Mouse (Mus musculus) stomach, embryonic 15.5 days (tissue): ENCODE measurements at regions not wholly inside any gene's neighbourhood (a gene's known extent, or its start where the extent isn't known, plus 50 kb on each side); places are given as distances from the start of the nearest gene placed in this dataset.
A peak's percentile ranks its signal among the peaks of the same experiment; 100 is the strongest.

Experiments used
- ATAC-seq: fragments of 200-750 bp; cut with Nextera tagmentation; 2 replicates; pipeline ENCODE4 v1.8.0; 2017; ENCODE audit warnings: low read depth, moderate number of reproducible peaks, moderate TSS enrichment; ENCODE audit not compliant: insufficient read depth, low FRiP score
- H3K27ac ChIP-seq: fragments of 300-500 bp; sonication (generic); 2 replicates; pipeline ENCODE4 v1.5.1; 2015; ENCODE audit warnings: mild to moderate bottlenecking, inconsistent platforms
- H3K27me3 ChIP-seq: fragments of 300-500 bp; sonication (generic); replicated peaks from 2 replicates; pipeline ENCODE4 v1.6.1; 2015; ENCODE audit warnings: inconsistent platforms
- H3K36me3 ChIP-seq: fragments of 300-500 bp; sonication (generic); 2 replicates; pipeline ENCODE4 v1.6.1; 2015; ENCODE audit warnings: inconsistent platforms
- H3K4me1 ChIP-seq: fragments of 300-500 bp; sonication (generic); 2 replicates; pipeline ENCODE4 v1.6.1; 2015; ENCODE audit warnings: inconsistent platforms
- H3K4me2 ChIP-seq: fragments of 300-500 bp; sonication (generic); 2 replicates; pipeline ENCODE4 v1.6.1; 2015; ENCODE audit warnings: mild to moderate bottlenecking, inconsistent platforms
- H3K4me3 ChIP-seq: fragments of 300-500 bp; sonication (generic); replicated peaks from 2 replicates; pipeline ENCODE4 v1.5.1; 2015; ENCODE audit warnings: inconsistent platforms
- H3K9ac ChIP-seq: fragments of 300-500 bp; sonication (generic); 2 replicates; pipeline ENCODE4 v1.6.1; 2015; ENCODE audit warnings: inconsistent platforms
- H3K9me3 ChIP-seq: fragments of 300-500 bp; sonication (generic); 2 replicates; pipeline ENCODE4 v1.6.1; 2016; ENCODE audit warnings: inconsistent platforms
- WGBS: fragments of 180-500 bp; shearing (Covaris S2); methylation state at CpG from one replicate; pipeline ENCODE4 v1.1.7; 2015; 5-methylcytosine and 5-hydroxymethylcytosine counted together

DNA sequence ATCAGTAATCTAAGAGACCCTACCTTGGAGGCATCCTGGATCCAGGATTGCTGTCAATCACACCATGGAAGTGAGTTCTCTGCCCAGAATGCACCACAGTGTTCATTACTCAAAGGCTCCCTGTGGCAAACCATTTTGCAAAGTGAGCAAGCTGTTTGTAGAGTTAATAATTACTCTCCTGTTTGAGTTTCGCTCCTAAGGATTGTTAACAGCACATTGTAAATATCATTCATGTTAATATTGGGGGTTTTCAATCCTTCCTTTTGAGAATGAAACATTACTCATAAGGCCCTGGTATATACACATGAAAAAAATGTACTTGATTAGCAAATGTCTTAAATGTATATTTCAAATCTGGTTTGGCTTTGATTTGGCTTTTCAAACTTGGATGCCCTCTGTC, 58.1 kb upstream of the Clstn2 start:
- Histone ChIP-seq H3K9me3 (no peaks in the 10 kb centered on the region), H3K27me3 (no peaks in the 10 kb centered on the region), H3K4me1 (no peaks in the 10 kb centered on the region), H3K27ac (no peak overlapping the region), H3K4me3 (no peak overlapping the region), H3K4me2 (no peak overlapping the region), H3K36me3 (no peaks in the 10 kb centered on the region), H3K9ac (no peak overlapping the region)
- peak; percentile 39; the same call in 1 of the 2 replicates for ATAC-seq
- 56% methylated on average over 1 of the region's 1 CpGs for WGBS

DNA sequence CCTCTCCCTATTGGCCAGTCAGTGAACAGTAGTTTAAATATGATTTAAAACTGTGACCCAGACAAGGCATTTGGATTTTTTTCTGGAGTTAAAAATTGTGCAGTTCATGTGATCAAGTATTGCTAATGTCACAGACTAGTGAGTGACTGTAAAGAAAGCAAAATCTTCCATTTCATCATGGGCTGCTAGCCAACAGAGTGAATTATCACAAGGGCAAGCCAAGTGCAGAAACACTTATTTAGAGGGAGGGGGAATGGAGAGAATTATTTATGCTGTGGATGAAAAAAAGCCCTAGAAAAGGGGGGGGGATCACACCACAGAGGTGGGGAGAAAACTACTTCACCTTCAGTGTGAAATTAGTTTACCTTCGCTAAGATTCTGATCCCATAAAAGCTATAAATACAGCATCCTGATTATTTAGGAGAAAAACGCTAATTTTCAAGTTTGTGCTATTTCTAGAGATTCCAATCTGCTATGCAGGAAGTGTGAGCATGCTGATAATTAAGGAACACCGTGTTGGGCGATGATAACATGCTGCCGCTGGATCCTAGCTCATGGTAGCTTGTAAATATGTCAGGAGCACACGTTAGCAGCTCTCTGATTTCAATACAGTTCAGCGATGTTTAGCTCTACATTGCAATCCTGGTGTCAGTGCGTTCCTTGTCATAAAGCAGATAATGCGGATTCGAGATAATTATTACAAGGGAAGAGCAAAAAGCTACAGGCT, 62.2 kb upstream of the Clstn2 start:
- WGBS = 76% methylated on average over 10 of the region's 10 CpGs
- H3K9ac ChIP-seq = no peak overlapping the region
- no peak overlapping the region for H3K27ac ChIP-seq
- H3K4me2 ChIP-seq = no peak overlapping the region
- H3K27me3 ChIP-seq = no peaks in the 10 kb centered on the region
- H3K36me3 ChIP-seq = no peaks in the 10 kb centered on the region
- H3K9me3 ChIP-seq = no peaks in the 10 kb centered on the region
- no peak overlapping the region for H3K4me3 ChIP-seq
- H3K4me1 ChIP-seq = no peaks in the 10 kb centered on the region
- no peak for ATAC-seq

DNA sequence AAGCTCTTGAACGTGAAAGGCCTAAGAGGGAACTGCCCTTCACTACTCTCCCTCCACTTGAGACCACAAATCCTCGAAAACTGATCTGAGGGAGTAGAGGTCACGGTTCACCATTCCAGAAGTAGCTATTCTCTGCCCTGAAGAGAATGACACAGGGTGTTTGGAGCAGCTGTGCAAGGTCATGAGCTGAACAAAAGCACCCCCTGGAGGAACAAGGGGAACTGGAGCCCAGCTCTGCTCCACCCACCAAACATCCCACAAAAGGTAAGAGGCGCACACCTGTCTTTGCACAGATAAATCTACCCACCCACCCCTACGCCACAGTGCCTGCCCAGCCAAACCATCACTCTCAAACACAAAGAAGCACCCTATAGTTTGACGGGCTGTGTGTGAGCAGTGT, 90.4 kb upstream of the Clstn2 start:
- H3K4me1 ChIP-seq = no peaks in the 10 kb centered on the region
- H3K27me3 ChIP-seq = no peaks in the 10 kb centered on the region
- H3K36me3 ChIP-seq = no peaks in the 10 kb centered on the region
- no peak overlapping the region for H3K9ac ChIP-seq
- H3K4me2 ChIP-seq = no peak overlapping the region
- H3K4me3 ChIP-seq = no peak overlapping the region
- H3K9me3 ChIP-seq = no peaks in the 10 kb centered on the region
- WGBS = 54% methylated on average over 6 of the region's 6 CpGs
- ATAC-seq = no peak
- no peak overlapping the region for H3K27ac ChIP-seq

DNA sequence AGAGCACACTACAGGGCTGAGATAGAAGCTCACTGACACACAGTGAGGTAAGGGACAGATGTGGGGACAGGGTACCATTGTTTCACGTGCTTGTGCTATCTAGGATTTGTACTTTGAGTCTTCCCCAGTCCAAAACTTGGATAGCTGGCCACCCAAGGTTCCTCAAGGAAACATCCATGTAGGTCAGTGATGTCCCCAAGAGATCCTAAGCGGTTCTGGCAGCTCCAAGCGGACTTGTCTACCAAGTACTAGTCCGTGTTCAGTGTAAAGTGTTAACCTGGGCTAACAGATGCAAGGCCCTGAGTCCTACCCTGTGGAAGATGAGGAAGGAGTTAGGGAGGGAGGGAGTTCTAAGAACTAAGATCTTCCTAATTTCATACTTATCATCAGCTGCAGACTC, 96.6 kb upstream of the Clstn2 start:
- Histone ChIP-seq H3K9ac (no peak overlapping the region), H3K27me3 (no peaks in the 10 kb centered on the region), H3K4me2 (no peak overlapping the region), H3K4me1 (no peaks in the 10 kb centered on the region), H3K27ac (no peak overlapping the region), H3K9me3 (no peaks in the 10 kb centered on the region), H3K36me3 (no peaks in the 10 kb centered on the region), H3K4me3 (no peak overlapping the region)
- 75% methylated on average over 4 of the region's 4 CpGs for WGBS
- ATAC-seq = no peak

DNA sequence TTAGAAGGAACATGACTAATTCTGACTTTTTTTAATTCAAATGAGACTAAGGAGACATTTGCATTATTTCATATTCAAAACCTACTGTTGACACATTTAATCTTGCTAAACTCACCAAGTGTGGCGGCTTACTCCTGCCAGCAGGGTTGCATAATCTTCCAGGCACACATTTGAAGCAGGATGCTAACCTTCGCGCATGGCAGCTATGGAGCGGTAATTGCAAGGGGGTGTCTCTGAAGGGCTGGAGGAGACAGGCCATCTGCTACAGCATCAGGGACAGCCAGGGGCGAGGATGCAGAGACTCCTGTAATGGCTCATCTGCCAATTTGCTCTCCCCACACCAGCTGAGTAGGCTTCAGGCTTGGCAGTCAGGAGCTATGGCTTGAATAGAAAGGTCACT, 97.9 kb upstream of the Clstn2 start:
- Histone ChIP-seq H3K9me3 (no peaks in the 10 kb centered on the region), H3K9ac (no peak overlapping the region), H3K4me1 (no peaks in the 10 kb centered on the region), H3K4me3 (no peak overlapping the region), H3K36me3 (no peaks in the 10 kb centered on the region), H3K27ac (no peak overlapping the region), H3K4me2 (no peak overlapping the region), H3K27me3 (no peaks in the 10 kb centered on the region)
- no peak for ATAC-seq
- 86% methylated on average over 5 of the region's 5 CpGs for WGBS

DNA sequence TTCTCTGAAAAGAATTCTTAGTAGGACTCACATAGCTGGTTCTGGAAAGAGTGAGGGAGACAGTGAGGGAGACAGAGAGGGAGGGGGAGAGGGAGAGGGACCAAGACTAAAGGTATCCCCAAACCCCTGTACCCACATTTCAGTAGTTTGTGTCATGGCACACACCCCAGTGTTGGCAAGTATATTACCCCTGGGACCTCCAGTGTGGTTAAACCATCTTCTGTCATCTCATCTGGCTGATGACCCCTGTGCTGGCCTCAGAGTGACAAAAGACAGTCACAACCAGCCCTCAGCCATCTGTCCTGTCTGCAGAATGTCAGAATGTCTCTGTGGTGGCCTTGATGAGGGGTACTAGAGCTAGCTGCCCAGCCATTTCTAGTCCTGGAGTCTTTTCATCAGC, 107.6 kb upstream of the Clstn2 start:
- no peak for ATAC-seq
- no peaks in the 10 kb centered on the region for H3K4me1 ChIP-seq
- H3K9me3 ChIP-seq = no peaks in the 10 kb centered on the region
- no peak overlapping the region for H3K9ac ChIP-seq
- H3K4me3 ChIP-seq = no peak overlapping the region
- no peak overlapping the region for H3K4me2 ChIP-seq
- no peak overlapping the region for H3K27ac ChIP-seq
- H3K36me3 ChIP-seq = no peaks in the 10 kb centered on the region
- no peaks in the 10 kb centered on the region for H3K27me3 ChIP-seq

DNA sequence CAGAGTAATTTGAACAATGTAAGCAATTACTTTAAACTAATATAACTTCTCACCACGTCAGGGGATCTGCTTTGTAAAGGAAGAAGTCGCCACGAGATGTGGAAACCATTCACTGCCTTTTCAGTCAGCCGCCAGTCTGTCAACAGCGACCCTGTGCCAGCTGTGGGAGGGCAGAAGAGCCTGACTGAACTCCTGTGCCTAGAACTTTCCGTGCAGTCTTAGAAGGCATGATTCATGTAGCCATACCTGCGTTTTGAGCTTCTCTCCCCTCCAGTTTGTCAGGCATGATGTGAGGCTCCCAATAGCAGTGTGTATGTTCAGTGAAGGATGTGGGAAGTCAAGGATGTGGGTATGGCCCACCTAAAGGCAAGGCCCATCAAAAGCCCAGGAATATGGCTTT, 109.1 kb upstream of the Clstn2 start:
- Histone ChIP-seq H3K4me1 (no peaks in the 10 kb centered on the region), H3K4me3 (no peak overlapping the region), H3K4me2 (no peak overlapping the region), H3K27ac (no peak overlapping the region), H3K9ac (no peak overlapping the region), H3K27me3 (no peaks in the 10 kb centered on the region), H3K36me3 (no peaks in the 10 kb centered on the region), H3K9me3 (no peaks in the 10 kb centered on the region)
- 61% methylated on average over 7 of the region's 7 CpGs for WGBS
- ATAC-seq = no peak

DNA sequence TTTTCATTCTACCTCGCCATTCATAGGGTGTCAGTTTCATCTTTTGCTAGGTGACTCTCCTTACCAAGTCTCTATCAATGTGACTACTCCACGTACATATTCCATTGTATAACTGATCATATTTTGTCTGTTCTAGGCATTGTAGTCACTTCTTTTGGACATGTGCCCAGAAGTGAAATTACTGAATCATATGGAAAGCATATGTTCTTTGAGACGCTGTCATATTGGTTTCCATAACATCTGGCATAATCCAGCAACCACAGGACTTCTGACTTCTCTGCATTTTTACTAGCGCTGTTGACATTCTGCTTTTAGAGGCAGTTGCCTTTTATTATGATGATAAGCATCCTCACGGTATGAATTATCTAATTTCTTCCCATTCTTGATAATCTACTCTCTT, 113.9 kb upstream of the Clstn2 start:
- Histone ChIP-seq H3K27ac (no peak overlapping the region), H3K4me3 (no peak overlapping the region), H3K36me3 (no peaks in the 10 kb centered on the region), H3K9me3 (no peaks in the 10 kb centered on the region), H3K4me2 (no peak overlapping the region), H3K4me1 (no peaks in the 10 kb centered on the region), H3K27me3 (no peaks in the 10 kb centered on the region), H3K9ac (no peak overlapping the region)
- ATAC-seq = no peak
- 69% methylated on average over 5 of the region's 5 CpGs for WGBS

DNA sequence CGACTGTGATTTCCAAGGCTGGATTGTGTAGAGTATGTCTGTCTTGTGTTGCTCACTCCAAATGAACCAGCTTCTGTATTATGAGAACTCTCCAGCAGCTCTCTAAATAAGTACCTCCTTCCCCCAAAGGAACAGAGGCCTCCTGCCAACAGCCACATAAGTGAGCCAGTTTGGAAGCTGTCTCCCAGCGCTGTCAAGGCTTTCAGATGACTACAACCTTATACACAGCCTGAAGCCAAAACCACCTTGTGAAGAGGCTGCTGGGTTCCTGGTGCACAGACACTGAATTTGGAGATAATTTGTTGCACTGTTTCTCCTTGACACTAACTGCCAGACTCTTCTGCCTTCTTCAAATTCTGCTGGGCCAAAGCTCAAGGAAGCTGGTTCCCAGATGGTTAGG, 125.4 kb upstream of the Clstn2 start:
- Histone ChIP-seq H3K9me3 (no peaks in the 10 kb centered on the region), H3K27me3 (no peaks in the 10 kb centered on the region), H3K36me3 (no peaks in the 10 kb centered on the region), H3K4me3 (no peak overlapping the region), H3K4me1 (no peaks in the 10 kb centered on the region), H3K4me2 (no peak overlapping the region), H3K9ac (no peak overlapping the region), H3K27ac (no peak overlapping the region)
- 87% methylated on average over 2 of the region's 2 CpGs for WGBS
- no peak for ATAC-seq

DNA sequence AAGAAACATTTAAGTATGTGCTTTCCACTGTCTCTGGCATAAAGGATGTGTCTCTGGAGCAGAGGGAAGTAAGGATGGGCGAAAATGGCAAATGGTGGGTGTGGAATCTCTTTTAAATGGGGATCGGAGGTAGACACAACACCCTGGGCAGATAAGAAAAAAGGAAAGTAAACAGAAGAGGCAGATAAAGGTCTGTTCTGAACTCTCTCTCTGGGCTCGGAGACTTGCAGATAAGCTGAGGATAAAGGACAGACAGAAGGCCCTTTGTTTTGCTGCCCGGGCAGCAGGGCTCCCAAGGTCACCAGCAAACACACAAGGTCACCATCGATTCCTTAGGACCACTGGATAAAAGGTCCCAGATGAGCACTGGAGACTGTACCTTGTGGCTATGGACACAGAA, 122.7 kb upstream of the Nmnat3 start:
- H3K27ac ChIP-seq = no peak overlapping the region
- H3K9ac ChIP-seq = no peak overlapping the region
- H3K4me2 ChIP-seq = no peak overlapping the region
- H3K4me3 ChIP-seq = no peak overlapping the region
- H3K27me3 ChIP-seq = no peaks in the 10 kb centered on the region
- no peaks in the 10 kb centered on the region for H3K4me1 ChIP-seq
- H3K36me3 ChIP-seq = no peaks in the 10 kb centered on the region
- 0 out of 2 replicates have a peak, but pooled peaks have one; percentile 27 for ATAC-seq
- H3K9me3 ChIP-seq = no peaks in the 10 kb centered on the region
- WGBS = 24% methylated on average over 5 of the region's 5 CpGs

DNA sequence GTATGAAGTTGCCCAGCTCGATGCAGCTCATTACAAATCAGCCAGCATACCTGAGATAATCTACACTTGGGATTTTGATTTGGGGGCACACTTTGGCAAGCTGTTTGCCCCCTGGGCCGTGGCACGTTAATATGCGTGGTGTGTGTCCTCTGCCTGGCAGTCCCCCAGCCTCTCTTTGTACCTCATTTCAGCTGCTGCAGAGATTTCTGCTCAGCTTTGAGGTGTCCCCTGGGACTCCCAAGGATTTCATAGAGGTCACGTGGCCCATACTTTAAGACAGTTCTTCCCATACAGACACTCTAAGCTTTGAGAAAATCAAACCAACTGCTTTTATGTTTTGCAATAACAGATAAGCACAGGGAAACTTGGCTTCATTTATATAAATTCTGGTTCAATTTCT, 113.2 kb upstream of the Nmnat3 start:
- Histone ChIP-seq H3K4me2 (no peak overlapping the region), H3K9ac (no peak overlapping the region), H3K27ac (no peak overlapping the region), H3K9me3 (no peaks in the 10 kb centered on the region), H3K36me3 (no peaks in the 10 kb centered on the region), H3K4me1 (no peaks in the 10 kb centered on the region), H3K4me3 (no peak overlapping the region), H3K27me3 (no peaks in the 10 kb centered on the region)
- 85% methylated on average over 5 of the region's 5 CpGs for WGBS
- ATAC-seq = no peak

DNA sequence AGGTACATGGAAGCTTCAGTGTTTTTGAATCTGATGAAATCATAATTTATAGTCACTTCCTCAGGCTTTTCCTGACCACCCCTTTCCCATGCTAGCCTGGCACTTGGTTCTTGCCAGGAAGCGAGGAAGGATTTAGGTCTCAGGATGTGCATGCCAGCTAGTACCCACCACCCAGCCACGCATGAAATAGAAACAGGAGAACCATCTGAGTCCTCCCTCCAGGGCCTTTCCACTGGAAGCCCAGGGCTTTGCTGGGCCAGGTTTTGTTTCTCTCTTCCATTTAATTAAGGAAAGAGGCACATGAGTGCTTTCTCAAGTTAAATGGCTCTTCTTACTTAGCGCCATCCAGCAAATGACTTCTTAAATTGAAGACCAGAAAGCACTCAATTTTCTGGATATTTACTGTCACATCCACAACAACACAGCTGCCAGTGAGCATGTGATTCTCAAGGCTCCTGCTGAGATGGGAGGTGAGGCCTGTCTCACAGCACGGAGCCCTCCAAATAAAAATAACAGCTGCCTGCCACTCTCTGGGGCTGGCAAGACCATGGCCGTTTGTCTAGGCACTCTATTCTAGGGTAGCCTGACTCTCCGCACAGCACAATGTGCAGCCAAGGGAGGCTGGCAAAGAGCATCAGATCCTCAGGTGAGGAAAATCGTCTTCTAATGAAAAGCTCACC, 110.4 kb upstream of the Nmnat3 start:
- no peak overlapping the region for H3K27ac ChIP-seq
- H3K9ac ChIP-seq = no peak overlapping the region
- ATAC-seq = no peak
- H3K4me3 ChIP-seq = no peak overlapping the region
- WGBS = 71% methylated on average over 7 of the region's 7 CpGs
- no peaks in the 10 kb centered on the region for H3K4me1 ChIP-seq
- H3K36me3 ChIP-seq = no peaks in the 10 kb centered on the region
- H3K27me3 ChIP-seq = no peaks in the 10 kb centered on the region
- no peaks in the 10 kb centered on the region for H3K9me3 ChIP-seq
- no peak overlapping the region for H3K4me2 ChIP-seq

DNA sequence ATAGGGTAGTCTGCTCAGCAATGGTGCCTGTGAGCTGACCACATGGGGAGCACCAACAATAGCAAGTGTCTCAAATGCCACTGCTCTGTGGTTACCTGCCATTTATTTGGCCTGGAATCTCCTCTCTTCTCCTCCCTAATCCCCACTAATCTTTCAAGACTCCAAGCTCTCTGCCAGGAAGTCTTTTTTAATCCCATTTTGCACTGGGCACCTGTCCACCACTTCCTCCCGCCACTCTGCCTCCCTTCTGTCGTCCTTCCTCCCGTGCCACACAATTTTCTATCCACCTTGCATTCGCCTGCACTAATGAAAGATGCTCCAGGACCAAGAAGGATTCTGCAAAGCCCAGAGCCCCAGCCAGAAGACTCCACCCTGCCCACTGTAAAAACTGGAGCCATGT, 106.5 kb upstream of the Nmnat3 start:
- Histone ChIP-seq H3K4me3 (no peak overlapping the region), H3K4me2 (no peak overlapping the region), H3K9me3 (no peaks in the 10 kb centered on the region), H3K4me1 (no peaks in the 10 kb centered on the region), H3K27ac (no peak overlapping the region), H3K27me3 (no peaks in the 10 kb centered on the region), H3K36me3 (no peaks in the 10 kb centered on the region), H3K9ac (no peak overlapping the region)
- WGBS = 70% methylated on average over 4 of the region's 4 CpGs
- no peak for ATAC-seq
